Mouse (Mus musculus): ENCODE data around the gene Picalm. TPM values are rescaled to one million over a fixed set of nuclear protein-coding genes. Genes with fewer than 3 reads are reported as not detected.

Gene Picalm
- total RNA-seq, 1 experiment = 125 TPM

DNA sequence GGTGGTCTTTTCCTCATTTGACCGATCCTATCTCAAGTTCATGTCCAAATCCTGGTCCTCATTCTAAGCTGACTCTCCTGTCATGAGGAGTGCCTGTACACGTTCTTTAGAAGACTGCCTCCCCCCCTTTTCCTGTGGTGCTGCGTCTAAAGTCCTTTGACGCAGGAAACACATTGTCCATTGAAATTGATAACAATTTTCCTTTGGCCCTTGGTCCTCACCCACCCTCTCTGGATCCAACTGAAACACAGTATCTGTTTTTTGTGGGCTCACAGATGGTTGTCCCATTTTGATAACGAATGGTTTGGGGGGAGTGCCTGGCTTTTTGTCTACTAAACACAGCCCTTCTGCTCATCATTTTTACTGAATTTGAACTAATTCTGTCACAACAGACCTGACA is 113.6 kb downstream of the Picalm start:
- no peak for TF ChIP-seq HCFC1 (IDR thresholded peaks at IDR 0.05; ENCODE audit: borderline replicate concordance, insufficient read depth, low read length)
- no peak for TF ChIP-seq CHD2 (IDR thresholded peaks at IDR 0.05; ENCODE audit: low read depth, low read length)
- no peak for TF ChIP-seq MAFK (IDR thresholded peaks at IDR 0.05; ENCODE audit: insufficient read depth, low read depth, low read length)
- TF ChIP-seq ZNF384 (IDR thresholded peaks at IDR 0.05; ENCODE audit: low read depth, low read length) = no peak
- no peak for TF ChIP-seq ZC3H11A (IDR thresholded peaks at IDR 0.05; ENCODE audit: borderline replicate concordance, low read depth, low read length)
- no peak for DNase-seq (ENCODE audit: low read depth, low spot score)

GRCm38 (mm10) chr7:90252946-90253345 is 122.9 kb downstream of the Picalm start:
- in situ Hi-C loops (cut with MboI; ENCODE audit: low sequenced_read_pairs in 2 of 2, unreplicated experiment in 2 of 2) = loop anchor here in 1 of 2 experiments (25.0 kb wide), 1 partner anchor 741 kb away; no protein-coding TSS in a partner anchor
- no peak for DNase-seq (ENCODE audit: low read depth, low spot score)
- H3K36me3 ChIP-seq (ENCODE audit: control insufficient read depth, insufficient read depth, low read length, poor library complexity, severe bottlenecking) = no peaks in the 10 kb centered on the region

More for the DNA sequence above, 113.6 kb downstream of the Picalm start:
- Histone ChIP-seq H3K9ac (ENCODE audit: insufficient read depth, low read depth, low read length, poor library complexity, severe bottlenecking) (no peak overlapping the region), H3K36me3 (ENCODE audit: control insufficient read depth, insufficient read depth, low read length, poor library complexity, severe bottlenecking) (no peaks in the 10 kb centered on the region), H3K4me3 (ENCODE audit: insufficient read depth in 1 of 2, low read depth in 1 of 2, low read length in 2 of 2, poor library complexity in 1 of 2, severe bottlenecking in 1 of 2) (no peak overlapping the region), H3K27ac (ENCODE audit: insufficient read depth, low read depth, low read length, poor library complexity, severe bottlenecking) (no peak overlapping the region), H3K9me3 (ENCODE audit: control insufficient read depth, insufficient read depth, low read depth, low read length) (no peaks in the 10 kb centered on the region), H3K4me1 (ENCODE audit: control insufficient read depth in 2 of 2, insufficient read depth in 2 of 2, low read length in 2 of 2, poor library complexity in 1 of 2) (no peaks in the 10 kb centered on the region)
- in situ Hi-C loops (cut with MboI; ENCODE audit: low sequenced_read_pairs in 2 of 2, unreplicated experiment in 2 of 2) = no loop called here

DNA sequence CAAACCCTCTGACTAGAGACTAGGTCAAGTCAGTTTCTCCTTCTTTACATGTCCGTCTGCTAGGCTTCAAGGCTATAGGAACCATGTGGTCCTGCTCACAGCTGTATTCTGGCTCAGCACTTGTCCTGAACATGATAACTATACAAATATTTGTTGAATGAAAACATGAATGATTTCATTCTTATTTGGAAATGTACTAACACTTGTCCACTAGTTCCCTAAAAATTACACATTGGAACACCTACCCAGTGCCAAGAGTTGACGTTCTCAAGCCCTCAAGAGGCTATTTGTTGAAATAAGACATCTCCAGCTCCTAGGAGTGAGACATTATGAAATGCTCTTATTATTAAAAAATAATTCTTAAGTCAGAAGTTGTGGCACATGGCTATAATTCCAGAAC is 128.7 kb downstream of the Picalm start:
- Histone ChIP-seq H3K9me3 (ENCODE audit: control insufficient read depth, insufficient read depth, low read depth, low read length) (no peaks in the 10 kb centered on the region), H3K9ac (ENCODE audit: insufficient read depth, low read depth, low read length, poor library complexity, severe bottlenecking) (no peak overlapping the region), H3K36me3 (ENCODE audit: control insufficient read depth, insufficient read depth, low read length, poor library complexity, severe bottlenecking) (no peaks in the 10 kb centered on the region), H3K4me3 (ENCODE audit: insufficient read depth in 1 of 2, low read depth in 1 of 2, low read length in 2 of 2, poor library complexity in 1 of 2, severe bottlenecking in 1 of 2) (no peak overlapping the region), H3K4me1 (ENCODE audit: control insufficient read depth in 2 of 2, insufficient read depth in 2 of 2, low read length in 2 of 2, poor library complexity in 1 of 2) (0 out of 4 replicates have a peak, but pooled peaks cover 3 to 5% of the 10 kb centered on the region in 2 experiments), H3K27ac (ENCODE audit: insufficient read depth, low read depth, low read length, poor library complexity, severe bottlenecking) (no peak overlapping the region)
- DNase-seq (ENCODE audit: low read depth, low spot score) = no peak
- in situ Hi-C loops (cut with MboI; ENCODE audit: low sequenced_read_pairs in 2 of 2, unreplicated experiment in 2 of 2) = loop anchor here in 1 of 2 experiments (25.0 kb wide), 1 partner anchor 746 kb away; no protein-coding TSS in a partner anchor
- TF ChIP-seq CHD2 (IDR thresholded peaks at IDR 0.05; ENCODE audit: low read depth, low read length) (no peak), ZC3H11A (IDR thresholded peaks at IDR 0.05; ENCODE audit: borderline replicate concordance, low read depth, low read length) (no peak)

More at GRCm38 (mm10) chr7:90252946-90253345, 122.9 kb downstream of the Picalm start:
- Histone ChIP-seq H3K27ac (ENCODE audit: insufficient read depth, low read depth, low read length, poor library complexity, severe bottlenecking) (no peak overlapping the region), H3K9me3 (ENCODE audit: control insufficient read depth, insufficient read depth, low read depth, low read length) (no peaks in the 10 kb centered on the region), H3K9ac (ENCODE audit: insufficient read depth, low read depth, low read length, poor library complexity, severe bottlenecking) (no peak overlapping the region), H3K4me1 (ENCODE audit: control insufficient read depth in 2 of 2, insufficient read depth in 2 of 2, low read length in 2 of 2, poor library complexity in 1 of 2) (no peaks in the 10 kb centered on the region), H3K4me3 (ENCODE audit: insufficient read depth in 1 of 2, low read depth in 1 of 2, low read length in 2 of 2, poor library complexity in 1 of 2, severe bottlenecking in 1 of 2) (no peak overlapping the region)
- TF ChIP-seq ZC3H11A (IDR thresholded peaks at IDR 0.05; ENCODE audit: borderline replicate concordance, low read depth, low read length) = no peak
- no peak for TF ChIP-seq MAFK (IDR thresholded peaks at IDR 0.05; ENCODE audit: insufficient read depth, low read depth, low read length)

- no peak overlapping the region for H3K9ac ChIP-seq (ENCODE audit: insufficient read depth, low read depth, low read length, poor library complexity, severe bottlenecking)
These were observed 129.9 kb downstream of the Picalm start for GRCm38 (mm10) chr7:90259899-90260298.

More at GRCm38 (mm10) chr7:90259899-90260298, 129.9 kb downstream of the Picalm start:
- 0 out of 4 replicates have a peak, but pooled peaks cover 3 to 5% of the 10 kb centered on the region in 2 experiments for H3K4me1 ChIP-seq (ENCODE audit: control insufficient read depth in 2 of 2, insufficient read depth in 2 of 2, low read length in 2 of 2, poor library complexity in 1 of 2)
- in situ Hi-C loops (cut with MboI; ENCODE audit: low sequenced_read_pairs in 2 of 2, unreplicated experiment in 2 of 2) = loop anchor here in 1 of 2 experiments (25.0 kb wide), 1 partner anchor 748 kb away; no protein-coding TSS in a partner anchor
- H3K4me3 ChIP-seq (ENCODE audit: insufficient read depth in 1 of 2, low read depth in 1 of 2, low read length in 2 of 2, poor library complexity in 1 of 2, severe bottlenecking in 1 of 2) = no peak overlapping the region
- no peaks in the 10 kb centered on the region for H3K36me3 ChIP-seq (ENCODE audit: control insufficient read depth, insufficient read depth, low read length, poor library complexity, severe bottlenecking)
- no peak overlapping the region for H3K27ac ChIP-seq (ENCODE audit: insufficient read depth, low read depth, low read length, poor library complexity, severe bottlenecking)
- TF ChIP-seq HCFC1 (IDR thresholded peaks at IDR 0.05; ENCODE audit: borderline replicate concordance, insufficient read depth, low read length) = no peak
- TF ChIP-seq CHD2 (IDR thresholded peaks at IDR 0.05; ENCODE audit: low read depth, low read length) = no peak
- no peak for TF ChIP-seq MAFK (IDR thresholded peaks at IDR 0.05; ENCODE audit: insufficient read depth, low read depth, low read length)
- no peak for TF ChIP-seq ZC3H11A (IDR thresholded peaks at IDR 0.05; ENCODE audit: borderline replicate concordance, low read depth, low read length)
- no peak for DNase-seq (ENCODE audit: low read depth, low spot score)
- no peaks in the 10 kb centered on the region for H3K9me3 ChIP-seq (ENCODE audit: control insufficient read depth, insufficient read depth, low read depth, low read length)
